In genomic region chr3:119168166-119168565, GRCm38 (mm10) we compare ENCODE assay signal across 25 mouse cellular contexts.
"Had no signal": no experiment of that assay in that cellular context is flagged by ENCODE, and none has a peak within 500 bp of the region (broad histone marks: within the 10 kb centered on the region; RNA-seq: fewer than 3 reads in every experiment).

No protein-coding gene starts in this region.

- H3K4me1 ChIP-seq: embryonic facial prominence, embryonic 12.5 days; embryonic facial prominence, embryonic 15.5 days; heart, embryonic 10.5 days had no signal

- H3K4me3 ChIP-seq: embryonic facial prominence, embryonic 10.5 days; embryonic facial prominence, embryonic 12.5 days; embryonic facial prominence, embryonic 13.5 days; embryonic facial prominence, embryonic 15.5 days; erythroblast, embryonic 14.5 days; forebrain, embryonic 10.5 days; forebrain, embryonic 12.5 days; forebrain, embryonic 13.5 days; forebrain, embryonic 15.5 days; gastrocnemius, adult 2 months; heart, adult 2 months; heart, embryonic 10.5 days had no signal

- H3K9me3 ChIP-seq: embryonic facial prominence, embryonic 10.5 days; embryonic facial prominence, embryonic 12.5 days; embryonic facial prominence, embryonic 13.5 days; embryonic facial prominence, embryonic 15.5 days; forebrain, embryonic 10.5 days; forebrain, embryonic 12.5 days; forebrain, embryonic 13.5 days; forebrain, embryonic 15.5 days; heart, embryonic 10.5 days had no signal

- ATAC-seq: forebrain, embryonic 13.5 days; forebrain, embryonic 15.5 days had no signal

- H3K4me2 ChIP-seq: embryonic facial prominence, embryonic 12.5 days; embryonic facial prominence, embryonic 13.5 days; embryonic facial prominence, embryonic 15.5 days; forebrain, embryonic 12.5 days; forebrain, embryonic 13.5 days; forebrain, embryonic 15.5 days had no signal

- H3K36me3 ChIP-seq: embryonic facial prominence, embryonic 10.5 days; embryonic facial prominence, embryonic 12.5 days; embryonic facial prominence, embryonic 13.5 days; embryonic facial prominence, embryonic 15.5 days; forebrain, embryonic 10.5 days; forebrain, embryonic 12.5 days; forebrain, embryonic 15.5 days; heart, embryonic 10.5 days had no signal

- H3K27ac ChIP-seq: embryonic facial prominence, embryonic 10.5 days; embryonic facial prominence, embryonic 12.5 days; embryonic facial prominence, embryonic 13.5 days; embryonic facial prominence, embryonic 15.5 days; forebrain, embryonic 10.5 days; forebrain, embryonic 12.5 days; forebrain, embryonic 13.5 days; forebrain, embryonic 15.5 days; gastrocnemius, adult 2 months; heart, adult 2 months; heart, embryonic 10.5 days had no signal

- DNase-seq: cerebellum, adult 2 months; cerebellum, adult 8-10 months; cerebellum, adult 9-10 months; cerebellum, adult 9-11 months; cerebellum, postnatal 10 days; cerebellum, postnatal 14 days; cerebellum, postnatal 25 days; cerebellum, postnatal 36 days; gastrocnemius, adult 2 months; gastrocnemius, postnatal 10 days; gastrocnemius, postnatal 14 days; gastrocnemius, postnatal 36 days; heart, adult 11 months; heart, adult 18-20 months; heart, adult 2 months had no signal

- H3K9ac ChIP-seq: embryonic facial prominence, embryonic 12.5 days; embryonic facial prominence, embryonic 13.5 days; embryonic facial prominence, embryonic 15.5 days; forebrain, embryonic 12.5 days; forebrain, embryonic 13.5 days; forebrain, embryonic 15.5 days had no signal

- H3K27me3 ChIP-seq: embryonic facial prominence, embryonic 12.5 days; embryonic facial prominence, embryonic 13.5 days; embryonic facial prominence, embryonic 15.5 days; forebrain, embryonic 12.5 days; forebrain, embryonic 13.5 days; forebrain, embryonic 15.5 days had no signal
